ENCODE assay signal across 9 mouse cellular contexts in the genomic region with DNA sequence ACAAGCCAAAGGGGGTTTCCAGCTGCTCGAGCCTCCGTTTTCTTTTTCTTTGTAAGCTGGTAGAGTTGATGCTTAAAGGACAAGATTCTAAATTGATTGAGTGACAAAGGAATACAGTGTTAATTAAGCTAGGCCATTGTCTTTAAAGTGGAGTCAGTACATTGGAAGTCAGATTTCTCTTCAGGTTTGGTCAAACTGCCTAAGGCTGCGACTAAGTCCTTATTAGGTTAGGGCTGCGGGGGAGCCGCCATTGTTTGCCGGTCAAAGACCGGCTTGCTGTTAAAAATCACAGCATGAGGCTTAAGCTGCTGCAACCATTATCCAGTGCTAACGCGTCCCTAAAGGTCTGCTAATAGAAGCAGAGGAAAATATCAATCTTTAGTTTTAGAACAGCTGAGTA.
DNase-seq lines count a peak whose midpoint lies in the region; ATAC-seq lines count a peak whose summit lies in the region.
"Had no signal": no experiment of that assay in that cellular context is flagged by ENCODE, and none has a peak within 500 bp of the region (broad histone marks: within the 10 kb centered on the region; RNA-seq: fewer than 3 reads in every experiment).

No protein-coding gene starts in this region.

- peak; percentile 30; the same call in 1 of the 2 replicates for ATAC-seq in midbrain, embryonic 16.5 days
- ATAC-seq: Patski had no signal

- no peak overlapping the region for H3K9ac ChIP-seq in midbrain, embryonic 16.5 days (ENCODE audit: low read depth, low read length)

- no peaks in the 10 kb centered on the region; the same call in 1 of the 2 replicates for H3K27me3 ChIP-seq in forebrain, embryonic 10.5 days (ENCODE audit: poor library complexity, severe bottlenecking)
- H3K27me3 ChIP-seq in midbrain, embryonic 16.5 days (ENCODE audit: control insufficient read depth, insufficient read depth, low read depth, low read length), result no peaks in the 10 kb centered on the region
- H3K27me3 ChIP-seq: Patski had no signal

- 2% methylated on average over 9 of the region's 9 CpGs for WGBS in forebrain, embryonic 10.5 days
- WGBS in midbrain, embryonic 16.5 days, result 4% methylated on average over 9 of the region's 9 CpGs

- peak overlapping the region; percentile 30 for H3K4me3 ChIP-seq in forebrain, embryonic 10.5 days
- no peak overlapping the region for H3K4me3 ChIP-seq in midbrain, embryonic 16.5 days (ENCODE audit: low read depth, low read length)

- H3K27ac ChIP-seq in forebrain, embryonic 10.5 days, result peak overlapping the region; percentile 65
- peak overlapping the region; percentile 24 for H3K27ac ChIP-seq in midbrain, embryonic 16.5 days (ENCODE audit: low read length)

- peak; percentile 60 for DNase-seq in embryo, embryonic 10 days (ENCODE audit: low spot score)
- DNase-seq in forebrain, embryonic 10.5 days (ENCODE audit: extremely low spot score, low spot score), result peak; percentile 55
- peak; percentile 10 for DNase-seq in hindlimb bud, embryonic 11.5 days (ENCODE audit: extremely low spot score, low read depth, low spot score)
- no peak for DNase-seq in cerebellum, adult 9-10 months
- no peak for DNase-seq in thymus, postnatal 14 days
- DNase-seq in layer of hippocampus, adult 8-10 months (ENCODE audit: low spot score in 2 of 2), result no peak
- DNase-seq: lung, postnatal 10 days had no signal

- peak overlapping the region; percentile 30 for H3K4me2 ChIP-seq in midbrain, embryonic 16.5 days (ENCODE audit: low read length)

- H3K36me3 ChIP-seq in forebrain, embryonic 10.5 days (replicated peaks), result no peaks in the 10 kb centered on the region
- no peaks in the 10 kb centered on the region for H3K36me3 ChIP-seq in midbrain, embryonic 16.5 days (ENCODE audit: control insufficient read depth, insufficient read depth, low read length)

- H3K9me3 ChIP-seq in forebrain, embryonic 10.5 days, result no peaks in the 10 kb centered on the region
- H3K9me3 ChIP-seq in midbrain, embryonic 16.5 days (replicated peaks; ENCODE audit: control insufficient read depth, low read length, poor library complexity, severe bottlenecking), result no peaks in the 10 kb centered on the region

- peaks cover 42% of the 10 kb centered on the region for H3K4me1 ChIP-seq in forebrain, embryonic 10.5 days
- H3K4me1 ChIP-seq in midbrain, embryonic 16.5 days (ENCODE audit: control insufficient read depth, insufficient read depth, low read length), result peaks cover 29% of the 10 kb centered on the region

Comparison
In these comparisons a context has a peak if more than half of its experiments do, and no peak if none do; other contexts are left out.
1. DNase-seq: peak in embryo, embryonic 10 days (single experiment), forebrain, embryonic 10.5 days (single experiment) and hindlimb bud, embryonic 11.5 days (single experiment); none in cerebellum, adult 9-10 months (single experiment), thymus, postnatal 14 days (single experiment) and layer of hippocampus, adult 8-10 months (0 of 2).